18 mouse cellular contexts compared by ENCODE assay signal in the genomic region with DNA sequence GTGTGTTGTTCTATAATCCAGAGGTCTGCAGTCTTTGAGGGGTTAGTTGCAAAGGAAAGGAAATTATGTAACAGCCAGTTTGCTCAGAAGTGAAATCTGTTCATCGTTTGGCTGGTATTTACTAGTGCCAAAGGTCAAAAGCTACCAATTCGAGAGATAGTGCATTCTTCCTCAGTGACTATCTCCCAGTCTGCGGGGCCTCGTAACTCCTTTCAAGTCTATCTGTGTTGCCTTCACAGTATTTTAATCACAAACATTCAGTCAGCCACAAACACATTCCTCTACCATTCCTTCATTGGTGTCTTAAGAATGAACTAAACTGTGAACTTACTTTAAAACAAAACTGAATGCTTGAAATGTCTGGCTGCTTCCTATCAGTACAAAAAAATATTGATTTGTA.
A peak's percentile ranks its signal among the peaks of the same experiment; 100 is the strongest.
DNase-seq lines count a peak whose midpoint lies in the region; ATAC-seq and TF ChIP-seq lines count a peak whose summit lies in the region.
"Had no signal": no experiment of that assay in that cellular context is flagged by ENCODE, and none has a peak within 500 bp of the region (broad histone marks: within the 10 kb centered on the region; RNA-seq: fewer than 3 reads in every experiment).

No protein-coding gene starts in this region.

- no peak for TF ChIP-seq CTCF in lung, embryonic 14.5 days (IDR thresholded peaks at IDR 0.05; ENCODE audit: low read depth)
- no peak for TF ChIP-seq CTCF in lung, postnatal 0 days (IDR thresholded peaks at IDR 0.05)

- H3K9ac ChIP-seq in heart, embryonic 12.5 days, result no peak overlapping the region
- no peak overlapping the region for H3K9ac ChIP-seq in lung, embryonic 14.5 days
- H3K9ac ChIP-seq in lung, postnatal 0 days (replicated peaks; ENCODE audit: low read depth), result no peak overlapping the region
- H3K9ac ChIP-seq: embryonic facial prominence, embryonic 15.5 days; limb, embryonic 13.5 days; liver, postnatal 0 days; neural tube, embryonic 13.5 days had no signal

- H3K4me3 ChIP-seq in heart, embryonic 12.5 days, result no peak overlapping the region
- H3K4me3 ChIP-seq in lung, embryonic 14.5 days (ENCODE audit: low read depth, low read length), result no peak overlapping the region
- H3K4me3 ChIP-seq in lung, postnatal 0 days (ENCODE audit: low read depth, low read length), result no peak overlapping the region
- H3K4me3 ChIP-seq: embryonic facial prominence, embryonic 15.5 days; limb, embryonic 13.5 days; neural tube, embryonic 13.5 days had no signal

- no peak for ATAC-seq in heart, embryonic 12.5 days (ENCODE audit: insufficient number of reproducible peaks, low FRiP score)
- ATAC-seq in lung, embryonic 14.5 days (ENCODE audit: insufficient read depth), result peak; percentile 71; the same call in 1 of the 2 replicates
- ATAC-seq in lung, postnatal 0 days, result peak; percentile 28; the same call in 1 of the 2 replicates
- ATAC-seq: hindbrain, embryonic 16.5 days; liver, postnatal 0 days had no signal

- no peaks in the 10 kb centered on the region for H3K9me3 ChIP-seq in heart, embryonic 12.5 days (replicated peaks)
- H3K9me3 ChIP-seq in lung, embryonic 14.5 days (ENCODE audit: low read depth, low read length), result no peaks in the 10 kb centered on the region
- H3K9me3 ChIP-seq in lung, postnatal 0 days (ENCODE audit: low read length), result no peaks in the 10 kb centered on the region
- H3K9me3 ChIP-seq: embryonic facial prominence, embryonic 15.5 days; limb, embryonic 13.5 days; neural tube, embryonic 13.5 days had no signal

- no peaks in the 10 kb centered on the region for H3K36me3 ChIP-seq in heart, embryonic 12.5 days
- no peaks in the 10 kb centered on the region for H3K36me3 ChIP-seq in lung, embryonic 14.5 days (ENCODE audit: insufficient read depth)
- no peaks in the 10 kb centered on the region for H3K36me3 ChIP-seq in lung, postnatal 0 days (ENCODE audit: insufficient read depth, low read length)
- H3K36me3 ChIP-seq: embryonic facial prominence, embryonic 15.5 days; limb, embryonic 13.5 days; neural tube, embryonic 13.5 days had no signal

- H3K4me1 ChIP-seq in heart, embryonic 12.5 days (replicated peaks), result no peaks in the 10 kb centered on the region
- no peaks in the 10 kb centered on the region for H3K4me1 ChIP-seq in lung, embryonic 14.5 days (ENCODE audit: insufficient read depth)
- no peaks in the 10 kb centered on the region for H3K4me1 ChIP-seq in lung, postnatal 0 days (ENCODE audit: insufficient read depth, low read depth, low read length)
- H3K4me1 ChIP-seq: embryonic facial prominence, embryonic 15.5 days; limb, embryonic 13.5 days; neural tube, embryonic 13.5 days had no signal

- H3K4me2 ChIP-seq in heart, embryonic 12.5 days, result no peak overlapping the region
- no peak overlapping the region for H3K4me2 ChIP-seq in lung, embryonic 14.5 days
- H3K4me2 ChIP-seq in lung, postnatal 0 days (replicated peaks; ENCODE audit: low read depth, low read length), result no peak overlapping the region
- H3K4me2 ChIP-seq: embryonic facial prominence, embryonic 15.5 days; limb, embryonic 13.5 days; neural tube, embryonic 13.5 days had no signal

- 12% methylated on average over 4 of the region's 4 CpGs for WGBS in heart, embryonic 12.5 days
- 18% methylated on average over 4 of the region's 4 CpGs for WGBS in lung, embryonic 14.5 days
- WGBS in lung, postnatal 0 days, result 32% methylated on average over 4 of the region's 4 CpGs

- H3K27ac ChIP-seq in heart, embryonic 12.5 days (ENCODE audit: poor library complexity, severe bottlenecking), result no peak overlapping the region
- peak overlapping the region; percentile 48; the same call in 1 of the 2 replicates for H3K27ac ChIP-seq in lung, embryonic 14.5 days (ENCODE audit: low read depth)
- H3K27ac ChIP-seq in lung, postnatal 0 days (ENCODE audit: low read length), result no peak overlapping the region
- H3K27ac ChIP-seq: embryonic facial prominence, embryonic 15.5 days; limb, embryonic 13.5 days; neural tube, embryonic 13.5 days had no signal

- TF ChIP-seq EP300 in lung, postnatal 0 days (IDR thresholded peaks at IDR 0.05), result no peak

- H3K27me3 ChIP-seq in heart, embryonic 12.5 days (replicated peaks), result no peaks in the 10 kb centered on the region
- no peaks in the 10 kb centered on the region for H3K27me3 ChIP-seq in lung, embryonic 14.5 days (ENCODE audit: insufficient read depth, low read length)
- H3K27me3 ChIP-seq in lung, postnatal 0 days (replicated peaks; ENCODE audit: insufficient read depth, low read length), result no peaks in the 10 kb centered on the region
- H3K27me3 ChIP-seq: embryonic facial prominence, embryonic 15.5 days; limb, embryonic 13.5 days; neural tube, embryonic 13.5 days had no signal

- DNase-seq in heart, adult 9 months (ENCODE audit: low spot score in 2 of 2), result peak; percentile 7 to 16
- peak; percentile 65 for DNase-seq in lung, embryonic 14.5 days
- no peak for DNase-seq in lung, postnatal 4 days
- DNase-seq in lung, postnatal 0 days (ENCODE audit: low spot score), result peak; percentile 39
- DNase-seq in frontal cortex, postnatal 36 days (ENCODE audit: low spot score in 2 of 2), result no peak
- no peak for DNase-seq in adrenal gland, adult 18-20 months (ENCODE audit: low spot score in 2 of 2)
- no peak for DNase-seq in adrenal gland, adult 8-10 months
- DNase-seq: cerebellum, adult 8-10 months; gastrocnemius, postnatal 25 days; heart, postnatal 4 days; liver, postnatal 0 days; right cerebral cortex, postnatal 25 days; thymus, postnatal 36 days had no signal

Comparison
In these comparisons a context has a peak if more than half of its experiments do, and no peak if none do; other contexts are left out.
1. DNase-seq: peak in heart, adult 9 months (2 of 2), lung, embryonic 14.5 days (single experiment) and lung, postnatal 0 days (single experiment); none in lung, postnatal 4 days (0 of 2), frontal cortex, postnatal 36 days (0 of 2), adrenal gland, adult 18-20 months (0 of 2) and adrenal gland, adult 8-10 months (single experiment).